Mouse (Mus musculus) liver, adult 2 months (tissue): ENCODE measurements around the gene Stox2.

Source experiments
- CTCF ChIP-seq: fragments of 200-500 bp; IDR thresholded peaks from 2 replicates; pipeline ENCODE4 v1.5.1; 2011; ENCODE audit warnings: low read depth, low read length, control low read depth
- POLR2A ChIP-seq: fragments of 200-500 bp; IDR thresholded peaks from 2 replicates; pipeline ENCODE4 v1.6.1; 2011; ENCODE audit warnings: low read length, control low read depth; ENCODE audit not compliant: insufficient read depth; ENCODE audit errors: extremely low read depth

DNA sequence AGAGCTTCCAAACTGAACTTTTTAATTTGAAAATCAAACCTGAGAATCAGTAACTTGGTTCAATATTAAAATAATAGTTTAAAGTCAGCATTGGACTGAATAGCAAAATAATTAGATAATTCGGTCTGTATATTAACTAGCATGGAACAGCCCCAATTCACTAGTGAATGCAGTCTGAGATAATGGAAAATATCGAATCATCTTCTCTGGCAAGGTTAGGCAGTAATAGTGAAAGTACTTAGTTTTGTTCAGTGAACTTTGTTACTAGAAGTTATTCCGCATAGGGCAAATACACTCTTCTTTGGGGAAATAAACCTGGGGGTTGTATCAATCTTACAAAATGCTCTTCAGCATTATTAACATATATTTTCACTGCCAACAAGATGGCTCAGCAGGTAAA, 147.7 kb downstream of the Stox2 start:
- TF ChIP-seq CTCF (no peak), POLR2A (no peak)
